Mouse (Mus musculus): Measurements from ENCODE around the gene Hsd17b2.

DNA sequence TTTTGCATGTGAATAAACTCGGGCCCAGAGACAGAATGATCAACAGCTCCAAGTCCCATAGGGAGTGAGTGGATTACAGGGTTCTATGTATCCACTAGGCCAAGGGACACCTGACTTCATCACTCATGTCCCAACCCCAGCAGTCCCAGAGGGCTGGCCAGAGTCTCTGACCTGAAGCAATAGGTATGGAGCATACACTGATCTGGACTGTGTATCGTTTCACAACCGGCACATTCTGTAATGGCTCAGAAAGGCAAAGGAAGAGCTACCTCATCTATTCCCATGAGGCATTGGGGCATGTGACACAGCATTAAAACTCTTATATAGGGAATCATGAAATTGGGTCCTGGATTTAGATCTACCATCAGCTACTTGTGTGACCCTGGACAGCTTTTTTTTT is 29.1 kb upstream of the Hsd17b2 start:
- no peak for TF ChIP-seq POLR2A (IDR thresholded peaks at IDR 0.05; ENCODE audit: low read depth, low read length)
- TF ChIP-seq CTCF (conservative IDR thresholded peaks at IDR 0.05; ENCODE audit: insufficient read depth, insufficient read length, low read depth, low read length), result no peak
